Mouse (Mus musculus) C2C12 (cell line): ENCODE data around the gene Lrrc23. TPM values are rescaled to one million over a fixed set of nuclear protein-coding genes. Genes with fewer than 3 reads are reported as not detected.

Source experiments
- H3K27me3 ChIP-seq: one replicate; pipeline ENCODE4 v1.6.1; 2011; ENCODE audit not compliant: control insufficient read depth, insufficient read depth, insufficient read length
- H3K36me3 ChIP-seq: one replicate; pipeline ENCODE4 v1.6.1; 2011; ENCODE audit not compliant: control insufficient read depth, insufficient read depth
- H3K4me3 ChIP-seq: one replicate; pipeline ENCODE4 v1.5.1; 2011; ENCODE audit warnings: mild to moderate bottlenecking, control low read depth; ENCODE audit not compliant: poor library complexity, insufficient read depth, severe bottlenecking
- H3K79me2 ChIP-seq: one replicate; pipeline ENCODE4 v1.6.1; 2011; ENCODE audit not compliant: control insufficient read depth, insufficient read depth
- H3K79me3 ChIP-seq: one replicate; pipeline ENCODE4 v1.6.1; 2011; ENCODE audit warnings: low read depth, control low read depth
- H3ac ChIP-seq: one replicate; pipeline ENCODE3; 2011; ENCODE audit warnings: low read depth; ENCODE audit not compliant: control insufficient read depth, insufficient read length
- CEBPB ChIP-seq: IDR thresholded peaks from one replicate; pipeline ENCODE4 v1.6.1; 2011; ENCODE audit warnings: low read depth, mild to moderate bottlenecking, control low read depth, moderate library complexity
- CTCF ChIP-seq: IDR thresholded peaks from one replicate; pipeline ENCODE4 v1.5.1; 2011; ENCODE audit not compliant: control insufficient read depth, insufficient read depth, insufficient read length
- FOSL1 ChIP-seq: IDR thresholded peaks from one replicate; pipeline ENCODE4 v1.8.0; 2011; ENCODE audit warnings: mild to moderate bottlenecking, low read length; ENCODE audit not compliant: poor library complexity, insufficient read depth, severe bottlenecking
- MAX ChIP-seq: IDR thresholded peaks from one replicate; pipeline ENCODE4 v1.6.1; 2011; ENCODE audit warnings: mild to moderate bottlenecking, control low read depth
- MYOD1 ChIP-seq: IDR thresholded peaks from one replicate; pipeline ENCODE4 v1.6.1; 2011; ENCODE audit warnings: low read depth; ENCODE audit not compliant: control insufficient read depth, insufficient read length
- MYOG ChIP-seq: IDR thresholded peaks from one replicate; pipeline ENCODE4 v1.6.1; 2011; ENCODE audit not compliant: control insufficient read depth, insufficient read length; ENCODE audit errors: extremely low read depth
- USF1 ChIP-seq: IDR thresholded peaks from one replicate; pipeline ENCODE4 v1.6.1; 2011; ENCODE audit warnings: low read depth, mild to moderate bottlenecking, control low read depth, moderate library complexity
- polyA plus RNA-seq: library from polyadenylated mRNA; unstranded; fragments of >200 nt; fragmentation: generic; extraction: Trizol; gene quantifications from one replicate; pipeline ENCODE4 v1.2.1, GENCODE M21; 2012; ENCODE audit warnings: missing spikeins

The Lrrc23 gene
- polyA plus RNA-seq, 1 experiment = 0.13 TPM

DNA sequence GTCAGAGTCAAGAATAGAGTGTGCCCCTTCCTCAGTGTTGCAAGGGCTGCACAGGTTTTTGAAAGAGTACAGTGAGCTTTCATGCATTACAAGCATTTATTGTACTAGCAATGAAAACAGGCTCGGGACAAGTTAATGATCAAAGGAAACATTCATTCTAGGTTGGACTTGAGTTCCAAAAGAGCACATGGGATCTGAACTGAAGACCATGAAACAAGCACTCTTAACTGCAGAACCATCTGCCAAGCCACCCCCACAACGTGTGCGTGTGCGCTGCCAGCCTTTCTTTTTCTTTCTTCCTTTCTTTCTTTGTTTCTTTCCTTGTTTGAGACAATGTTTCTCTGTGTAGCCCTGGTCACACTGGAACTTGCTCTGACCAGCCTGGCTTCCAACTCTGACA is 16.3 kb upstream of the Lrrc23 start:
- TF ChIP-seq MAX = no peak
- TF ChIP-seq FOSL1 = no peak
- TF ChIP-seq MYOD1 = no peak
- TF ChIP-seq CTCF = no peak
- Histone ChIP-seq H3K27me3 (no peaks in the 10 kb centered on the region), H3K79me2 (no peaks in the 10 kb centered on the region), H3ac (no peak overlapping the region), H3K36me3 (no peaks in the 10 kb centered on the region), H3K4me3 (no peak overlapping the region), H3K79me3 (no peaks in the 10 kb centered on the region)

DNA sequence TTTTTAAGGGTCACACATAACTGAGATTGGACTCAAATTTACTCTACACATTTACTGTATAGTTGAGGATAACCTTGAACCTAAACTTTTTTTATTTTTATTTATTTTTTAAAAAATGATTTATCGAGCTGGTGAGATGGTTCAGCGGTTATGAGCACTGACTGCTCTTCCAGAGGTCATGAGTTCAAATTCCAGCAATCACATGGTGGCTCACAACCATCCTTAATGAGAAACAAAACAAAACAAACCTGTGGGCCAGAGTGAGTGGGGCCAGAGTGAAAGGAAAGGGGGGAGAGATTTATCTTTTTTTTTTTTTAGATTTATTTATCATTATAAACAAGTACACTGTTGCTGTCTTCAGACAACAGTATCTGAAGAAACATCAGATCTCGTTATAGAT is 12.4 kb upstream of the Lrrc23 start:
- no peaks in the 10 kb centered on the region for H3K27me3 ChIP-seq
- no peaks in the 10 kb centered on the region for H3K36me3 ChIP-seq
- TF ChIP-seq USF1 (no peak), FOSL1 (no peak), CEBPB (no peak), MYOD1 (no peak), MYOG (no peak), CTCF (no peak), MAX (no peak)
- H3K4me3 ChIP-seq = no peak overlapping the region
- H3ac ChIP-seq = no peak overlapping the region
- H3K79me3 ChIP-seq = no peaks in the 10 kb centered on the region
- H3K79me2 ChIP-seq = no peaks in the 10 kb centered on the region

DNA sequence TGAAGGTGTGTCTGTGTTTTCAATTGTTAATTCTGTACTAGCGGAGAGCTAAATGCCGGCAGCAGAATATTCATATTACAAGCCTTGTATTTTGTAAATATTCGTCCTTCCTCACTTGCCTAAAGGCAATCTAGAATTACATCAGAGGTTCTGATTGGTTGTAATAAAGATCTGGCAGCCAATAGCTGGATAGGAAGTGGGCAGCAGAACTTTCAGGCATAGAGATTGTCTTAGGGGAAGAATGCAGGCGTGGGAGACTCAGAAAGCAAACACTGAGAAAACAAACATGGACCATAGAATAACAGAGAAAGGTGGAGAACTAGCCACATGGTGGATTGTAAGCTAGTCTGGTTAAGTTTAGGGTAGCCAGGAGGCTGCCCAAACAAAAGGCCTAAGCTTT is 10.6 kb upstream of the Lrrc23 start:
- H3K36me3 ChIP-seq = no peaks in the 10 kb centered on the region
- H3K4me3 ChIP-seq = no peak overlapping the region
- H3K27me3 ChIP-seq = no peaks in the 10 kb centered on the region
- H3K79me3 ChIP-seq = no peaks in the 10 kb centered on the region
- no peak for TF ChIP-seq MAX
- TF ChIP-seq MYOG = no peak
- no peak overlapping the region for H3ac ChIP-seq
- H3K79me2 ChIP-seq = no peaks in the 10 kb centered on the region

GRCm38 (mm10) chr6:124789519-124789918 is 10.0 kb upstream of the Lrrc23 start:
- no peaks in the 10 kb centered on the region for H3K36me3 ChIP-seq
- H3ac ChIP-seq = no peak overlapping the region
- TF ChIP-seq USF1 (no peak), CEBPB (no peak), FOSL1 (no peak), CTCF (no peak), MAX (no peak), MYOG (no peak), MYOD1 (no peak)
- no peaks in the 10 kb centered on the region for H3K79me3 ChIP-seq
- no peaks in the 10 kb centered on the region for H3K79me2 ChIP-seq
- no peaks in the 10 kb centered on the region for H3K27me3 ChIP-seq
- H3K4me3 ChIP-seq = no peak overlapping the region

DNA sequence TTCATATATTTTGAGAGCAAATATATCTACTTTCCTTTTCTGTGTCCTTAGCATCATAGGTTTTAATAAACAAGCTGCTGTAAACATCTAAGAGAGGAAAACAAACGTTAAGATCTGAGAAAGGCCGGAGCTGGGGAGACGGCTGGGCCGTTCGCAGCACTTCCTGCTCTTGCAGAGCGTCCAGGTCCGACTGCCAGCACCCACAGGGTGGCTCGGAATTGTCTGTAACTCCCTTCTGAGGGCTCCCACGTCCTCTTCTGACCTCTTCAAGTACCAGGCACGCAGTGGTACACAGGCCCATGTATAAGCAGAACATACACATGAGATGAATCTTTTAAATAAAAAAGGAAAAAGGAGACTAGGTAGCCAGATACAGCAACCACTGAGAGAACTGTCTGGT is 8.2 kb upstream of the Lrrc23 start:
- Histone ChIP-seq H3K79me2 (no peaks in the 10 kb centered on the region), H3K4me3 (no peak overlapping the region), H3ac (no peak overlapping the region), H3K79me3 (no peaks in the 10 kb centered on the region), H3K27me3 (no peaks in the 10 kb centered on the region), H3K36me3 (no peaks in the 10 kb centered on the region)
- TF ChIP-seq FOSL1 = no peak
- no peak for TF ChIP-seq USF1
- TF ChIP-seq MAX = no peak
- no peak for TF ChIP-seq CTCF
- TF ChIP-seq MYOD1 = no peak
- TF ChIP-seq MYOG = no peak
- TF ChIP-seq CEBPB = no peak

GRCm38 (mm10) chr6:124786756-124787420 is 7.4 kb upstream of the Lrrc23 start:
- no peaks in the 10 kb centered on the region for H3K27me3 ChIP-seq
- H3K79me2 ChIP-seq = no peaks in the 10 kb centered on the region
- no peak overlapping the region for H3K4me3 ChIP-seq
- H3K79me3 ChIP-seq = no peaks in the 10 kb centered on the region
- TF ChIP-seq MYOG = no peak
- no peak for TF ChIP-seq MAX
- TF ChIP-seq USF1 = no peak
- TF ChIP-seq MYOD1 = no peak
- TF ChIP-seq CEBPB = no peak
- TF ChIP-seq CTCF = no peak
- no peak for TF ChIP-seq FOSL1
- H3K36me3 ChIP-seq = no peaks in the 10 kb centered on the region
- no peak overlapping the region for H3ac ChIP-seq

GRCm38 (mm10) chr6:124782436-124782835 is 2.9 kb upstream of the Lrrc23 start:
- Histone ChIP-seq H3ac (no peak overlapping the region), H3K79me2 (no peaks in the 10 kb centered on the region), H3K79me3 (no peaks in the 10 kb centered on the region), H3K4me3 (no peak overlapping the region), H3K36me3 (no peaks in the 10 kb centered on the region), H3K27me3 (no peaks in the 10 kb centered on the region)
- no peak for TF ChIP-seq MAX
- TF ChIP-seq MYOD1 = no peak
- no peak for TF ChIP-seq MYOG
- no peak for TF ChIP-seq CTCF
- no peak for TF ChIP-seq CEBPB
- TF ChIP-seq FOSL1 = no peak
- TF ChIP-seq USF1 = no peak
